Mouse (Mus musculus) layer of hippocampus, postnatal 25 days (tissue): ENCODE data around the gene Card19. TPM values are rescaled to one million over a fixed set of nuclear protein-coding genes. Genes with fewer than 3 reads are reported as not detected.

Source experiments
- DNase-seq, 2 experiments: peaks; one replicate each; pipeline ENCODE4 v3.0.0; 2022; ENCODE audit warnings: mixed read lengths in 2 of 2, low spot score in 1 of 2; ENCODE audit errors: extremely low spot score in 1 of 2
- total RNA-seq, 2 experiments: library from RNA; stranded (reverse); gene quantifications; 2 replicates each; pipeline ENCODE4 v1.2.3; 2021

Card19 gene
- total RNA-seq, 2 experiments from 2014 or later = 14.7 to 16.2 TPM

DNA sequence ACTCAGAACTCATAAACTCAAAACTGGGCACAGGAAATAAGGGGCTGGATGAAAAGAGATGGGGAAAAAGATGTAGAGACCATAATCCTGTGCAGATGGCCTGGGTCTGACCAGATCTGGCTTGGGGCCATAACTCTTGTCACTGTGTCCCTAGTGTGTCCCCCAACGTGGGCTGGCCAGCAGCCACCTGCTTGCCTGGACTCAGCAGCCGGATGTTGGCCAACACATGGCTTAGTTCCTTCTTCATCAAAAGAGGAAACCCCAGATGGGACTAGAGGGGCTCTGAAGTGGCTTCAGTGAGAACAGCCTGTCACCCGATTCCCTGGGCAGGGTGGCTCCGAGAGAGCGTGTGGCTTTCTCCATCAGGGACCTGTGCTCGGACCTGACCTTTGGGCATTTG lies 19.1 kb downstream of the Card19 start:
- no peak for DNase-seq

- DNase-seq = no peak
These were observed 19.6 kb downstream of the Card19 start for GRCm38 (mm10) chr13:49196211-49196610.

- no peak for DNase-seq
These were observed 20.2 kb downstream of the Card19 start for GRCm38 (mm10) chr13:49195651-49196050.

GRCm38 (mm10) chr13:49194811-49195210 lies 21.0 kb downstream of the Card19 start:
- no peak for DNase-seq

- DNase-seq = no peak
These were observed 22.2 kb downstream of the Card19 start for GRCm38 (mm10) chr13:49193650-49194049.

GRCm38 (mm10) chr13:49192156-49192855 lies 23.5 kb downstream of the Card19 start:
- DNase-seq = no peak

- DNase-seq = no peak
These were observed 24.2 kb downstream of the Card19 start for GRCm38 (mm10) chr13:49191673-49192035.

- DNase-seq = no peak
These were observed 24.8 kb downstream of the Card19 start for GRCm38 (mm10) chr13:49190876-49191672.

- DNase-seq = no peak
These were observed 25.6 kb downstream of the Card19 start for GRCm38 (mm10) chr13:49189970-49190870.

GRCm38 (mm10) chr13:49188966-49189360 lies 26.9 kb downstream of the Card19 start:
- no peak for DNase-seq

DNA sequence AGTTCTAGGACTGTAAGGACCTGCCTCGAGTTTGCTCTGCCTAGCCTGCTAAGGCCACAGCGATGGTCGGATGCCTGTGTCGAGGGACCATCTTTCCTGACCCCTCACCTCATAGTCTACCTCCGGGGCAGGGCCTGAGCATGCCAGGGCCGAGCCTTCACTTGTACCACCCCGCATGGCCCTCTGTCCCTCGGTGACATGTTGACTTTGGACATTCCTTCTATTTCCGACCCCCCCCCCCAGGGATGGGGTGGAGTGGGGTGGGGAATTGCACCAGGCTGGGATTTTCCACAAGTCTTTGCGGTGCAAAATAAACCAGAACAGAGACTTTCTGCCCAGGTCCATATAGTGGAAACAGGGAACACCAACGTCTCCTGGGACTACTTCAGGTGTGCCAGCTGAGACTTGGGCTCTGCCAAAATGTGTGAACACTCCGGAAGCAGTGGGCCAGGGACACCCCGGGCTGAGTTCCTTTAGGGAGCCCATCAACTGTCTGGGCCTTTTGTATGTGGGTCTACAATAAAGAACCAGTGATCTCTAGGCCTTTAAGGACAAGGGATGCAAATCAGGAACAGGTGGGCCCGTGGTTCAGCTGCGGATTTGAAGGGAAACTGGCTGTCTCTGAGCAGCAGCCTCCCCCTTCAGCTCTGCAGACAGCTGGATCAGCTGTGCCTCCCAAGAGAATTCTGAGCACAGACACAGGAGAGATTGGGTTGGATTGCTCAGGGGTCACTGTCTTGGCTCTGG lies 27.4 kb downstream of the Card19 start:
- no peak for DNase-seq

DNA sequence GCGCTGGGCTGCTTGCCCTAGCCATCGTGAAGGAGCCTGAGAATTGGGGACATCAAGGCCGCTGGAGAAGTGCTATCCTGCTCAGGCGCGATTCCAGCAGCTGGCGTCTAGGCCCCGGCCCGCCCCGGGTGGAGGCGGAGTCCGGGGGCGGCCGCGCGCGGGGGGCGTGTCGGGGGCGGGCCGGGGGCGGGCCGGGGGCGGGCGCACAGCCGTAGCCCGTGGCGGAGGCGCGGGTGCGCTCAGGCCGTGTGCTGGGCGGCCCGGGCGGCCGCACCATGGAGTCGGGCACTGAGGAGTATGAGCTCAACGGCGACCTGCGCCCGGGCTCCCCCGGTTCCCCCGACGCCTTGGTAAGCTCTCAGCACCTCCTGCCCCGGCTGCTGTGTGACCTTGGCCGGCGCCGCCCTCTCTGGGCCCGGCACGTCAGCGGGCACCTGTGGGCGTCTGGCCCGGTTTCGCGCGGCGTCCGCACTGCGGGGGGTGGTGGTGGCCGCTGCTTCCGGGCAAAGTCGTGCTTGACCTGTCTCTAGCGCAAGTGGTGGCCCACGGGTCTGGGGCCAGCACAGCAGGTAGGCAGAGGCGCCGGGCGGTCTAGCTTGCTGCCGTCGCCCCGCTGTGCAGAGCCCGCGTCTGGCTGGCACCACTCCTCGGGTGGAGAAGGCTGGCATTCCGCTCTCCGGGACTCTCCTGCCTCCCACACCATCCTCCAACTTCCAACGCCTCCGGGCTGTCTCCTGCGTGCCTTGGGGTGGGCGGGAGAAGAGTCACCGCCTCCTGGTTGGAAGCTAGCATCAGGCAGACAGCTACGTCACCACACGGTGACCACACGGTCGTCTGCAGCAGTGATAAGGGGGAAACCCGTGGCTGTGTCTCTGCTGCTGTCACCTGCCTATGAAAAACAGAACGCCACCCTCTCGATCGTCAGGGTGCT lies 28.3 kb downstream of the Card19 start, which contains the start of gene Ninj1:
TSS of gene Ninj1 (plus strand) at position 198 of the 931 bp plus-strand sequence.
- DNase-seq = peak; percentile 58 to 63

DNA sequence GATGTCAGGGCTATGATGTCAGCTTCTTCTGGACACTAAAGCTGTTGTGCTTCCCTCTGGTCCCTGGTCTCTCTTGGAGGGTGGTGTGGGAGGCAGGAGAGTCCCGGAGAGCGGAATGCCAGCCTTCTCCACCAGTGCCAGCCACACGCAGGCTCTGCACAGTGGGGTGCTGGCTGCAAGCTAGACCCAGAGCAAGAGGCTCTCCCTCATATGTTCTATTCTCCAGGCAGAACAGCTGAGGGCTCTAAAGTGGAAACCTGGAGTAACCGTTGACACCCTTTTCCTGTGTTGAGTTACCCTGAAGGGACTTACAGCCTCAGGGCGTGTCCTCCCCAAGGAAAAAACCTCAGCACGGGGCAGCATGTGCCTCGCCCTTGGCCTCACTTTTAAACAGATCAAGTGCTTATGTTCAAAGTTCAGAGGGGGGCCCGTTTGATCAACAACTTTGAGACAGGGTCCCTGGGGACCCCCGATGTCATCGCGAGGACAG lies 29.0 kb downstream of the Card19 start:
- no peak for DNase-seq

- no peak for DNase-seq
These were observed 32.2 kb downstream of the Card19 start for GRCm38 (mm10) chr13:49183646-49184045.

- DNase-seq = no peak
These were observed 32.7 kb downstream of the Card19 start for GRCm38 (mm10) chr13:49183161-49183560.

DNA sequence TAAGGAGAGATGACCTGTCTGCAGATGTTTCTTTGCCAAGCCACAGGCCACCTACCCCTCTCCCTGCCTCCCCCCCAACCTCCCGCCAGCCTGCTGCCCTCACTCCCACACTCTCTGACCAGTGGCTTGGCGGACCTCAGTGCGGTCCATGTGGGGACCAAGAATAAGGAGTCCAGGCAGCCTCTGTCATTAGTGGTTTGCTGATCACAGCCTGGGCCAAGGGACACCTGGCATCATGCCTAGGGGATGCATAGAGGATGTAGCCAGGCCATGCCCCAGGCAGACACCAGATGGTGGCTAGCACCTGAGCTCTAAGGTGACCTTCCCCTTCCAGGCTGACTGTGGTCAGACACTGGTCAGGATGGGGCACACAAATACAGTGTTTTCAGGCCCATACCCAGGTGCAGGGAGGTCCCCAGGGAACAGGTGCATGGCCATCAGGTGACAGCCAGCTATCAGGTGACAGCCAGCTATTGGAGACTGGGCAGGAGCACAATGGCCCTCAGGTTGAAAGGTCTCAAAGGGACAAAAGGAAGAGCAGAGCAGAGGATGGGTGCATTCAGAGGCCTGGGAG lies 34.3 kb downstream of the Card19 start:
- no peak for DNase-seq

DNA sequence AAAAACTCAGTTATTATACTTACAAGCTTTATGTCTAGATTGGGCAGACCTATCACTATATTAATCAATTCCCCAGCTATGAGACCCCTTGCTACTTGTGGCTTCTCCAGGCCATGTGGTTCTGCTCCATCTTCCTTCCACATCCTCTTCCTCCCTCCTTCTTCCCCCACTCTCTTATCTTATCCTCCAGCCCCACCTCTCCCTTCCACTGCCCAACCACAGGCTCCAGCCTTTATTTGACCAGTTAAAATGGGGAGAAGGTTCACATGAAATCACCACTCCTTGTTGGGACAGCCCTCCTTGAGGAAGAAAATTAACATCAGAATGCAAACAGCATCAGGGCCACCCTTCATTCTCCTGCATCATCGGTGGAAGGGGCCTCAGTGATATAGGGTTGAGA lies 35.1 kb downstream of the Card19 start:
- DNase-seq = no peak

- DNase-seq = no peak
These were observed 35.6 kb downstream of the Card19 start for GRCm38 (mm10) chr13:49180274-49180673.
